Mouse (Mus musculus) frontal cortex, adult 2 months (tissue): ENCODE measurements at regions not wholly inside any gene's neighbourhood (a gene's known extent, or its start where the extent isn't known, plus 50 kb on each side); places are given as distances from the start of the nearest gene placed in this dataset.

ENCODE experiments used
- DNase-seq, 2 experiments: peaks; one replicate each; pipeline ENCODE4 v3.0.0; 2022; ENCODE audit warnings: low spot score in 1 of 2; ENCODE audit errors: extremely low spot score in 1 of 2

DNA sequence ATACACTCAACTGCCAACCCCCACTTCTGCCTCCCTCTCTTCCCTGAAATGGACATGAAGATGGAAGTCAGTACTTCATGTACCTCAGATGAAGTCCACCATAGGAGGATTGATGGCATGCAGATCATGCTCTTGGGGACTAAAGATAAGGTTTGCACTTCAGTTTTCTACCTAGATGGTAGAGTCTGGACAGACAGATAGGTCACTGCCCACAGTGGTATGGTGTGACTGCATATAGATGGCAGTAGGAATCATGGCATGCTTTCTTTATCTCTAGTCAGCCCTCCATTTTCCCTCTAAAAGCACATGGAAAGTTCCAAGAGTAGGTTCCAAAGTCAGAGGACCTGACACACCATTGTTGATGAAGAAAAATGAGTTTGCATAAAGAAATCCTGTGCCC, 145.6 kb upstream of the Mocs2 start:
- DNase-seq, result no peak

DNA sequence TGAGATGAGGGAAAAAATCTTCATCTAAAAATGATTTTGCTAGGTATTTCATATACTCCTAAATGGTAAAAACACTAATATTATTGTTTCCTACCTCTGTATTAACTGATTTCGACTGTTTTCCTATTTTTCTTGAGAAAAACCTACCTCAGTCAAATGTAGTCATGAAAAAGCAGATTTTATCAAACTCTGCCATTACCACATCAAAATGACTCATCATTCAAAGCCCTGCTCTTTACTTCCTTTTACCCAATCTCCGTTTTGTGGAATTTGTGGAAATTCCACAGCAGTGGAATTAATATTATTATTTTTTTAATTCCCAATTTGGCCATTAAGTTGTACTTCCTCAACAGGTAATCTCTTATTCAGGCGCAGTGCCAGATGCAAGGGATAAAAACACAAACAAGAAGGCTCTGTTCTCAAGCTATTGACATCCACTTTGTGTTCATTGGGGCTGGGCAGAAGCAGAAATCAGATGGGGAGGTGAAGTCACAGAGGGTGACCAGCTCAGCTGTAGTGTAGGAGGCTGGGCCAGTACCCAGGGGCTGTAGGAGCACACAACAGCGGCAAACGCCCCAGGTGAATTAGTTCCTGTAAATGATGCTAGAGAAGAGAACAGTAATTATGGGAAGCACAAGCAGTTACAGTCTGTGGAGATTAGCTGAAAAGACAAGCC, 138.2 kb upstream of the Mocs2 start:
- no peak for DNase-seq

DNA sequence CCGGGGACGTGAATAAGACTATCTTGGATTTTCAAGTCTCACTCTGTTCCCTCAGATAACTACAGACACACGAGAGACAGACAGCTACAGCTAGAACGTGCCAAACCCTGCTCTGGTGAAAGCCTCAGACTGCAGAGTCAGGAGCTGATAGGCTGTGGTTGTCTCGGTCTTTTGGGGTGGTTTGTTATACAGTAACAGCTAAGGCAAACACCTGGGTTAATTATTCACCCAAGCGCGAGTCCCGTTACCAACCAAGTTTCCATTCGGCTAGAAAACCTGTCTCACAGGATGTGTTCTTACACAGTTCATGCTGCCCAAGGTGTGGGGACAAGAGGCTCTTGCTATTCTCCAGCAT, 137.7 kb upstream of the Mocs2 start:
- DNase-seq, result no peak

DNA sequence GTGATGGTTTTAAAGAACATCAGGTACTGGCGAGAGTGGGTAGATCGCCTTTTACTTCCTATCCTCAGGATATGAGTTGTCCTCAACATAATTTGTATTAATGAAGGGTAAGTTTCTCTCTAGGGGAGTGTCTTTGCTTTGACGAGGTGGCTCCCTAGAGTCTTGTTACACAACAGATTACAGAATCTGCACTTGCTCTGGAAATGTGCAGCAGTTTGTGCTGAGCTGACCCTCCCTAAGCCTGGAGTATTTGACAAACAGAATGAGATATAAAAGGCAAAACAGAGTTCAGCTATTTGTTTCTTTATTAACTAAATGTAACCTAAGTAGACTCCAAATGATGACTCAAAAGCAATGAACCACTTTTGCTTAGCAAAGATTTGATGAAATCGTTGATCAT, 136.8 kb upstream of the Mocs2 start:
- no peak for DNase-seq

DNA sequence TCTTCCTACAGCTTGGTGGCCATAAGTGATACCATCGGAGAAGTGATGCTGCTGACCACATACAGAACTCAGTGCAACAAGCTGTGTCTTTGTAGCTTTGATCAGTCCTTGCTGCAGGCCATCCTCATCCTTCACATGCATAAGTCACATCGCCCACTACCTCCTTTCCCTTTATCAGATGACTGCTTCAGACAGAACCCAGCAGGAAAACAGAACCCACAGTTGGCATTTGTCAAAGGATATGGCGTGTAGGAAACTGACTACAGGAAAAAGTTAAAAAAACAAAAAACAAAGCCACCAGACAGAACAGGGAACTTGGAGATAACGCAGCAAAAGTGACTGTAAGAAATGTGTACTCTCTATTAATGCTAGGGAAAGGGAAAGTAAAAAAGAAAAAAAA, 136.1 kb upstream of the Mocs2 start:
- no peak for DNase-seq

DNA sequence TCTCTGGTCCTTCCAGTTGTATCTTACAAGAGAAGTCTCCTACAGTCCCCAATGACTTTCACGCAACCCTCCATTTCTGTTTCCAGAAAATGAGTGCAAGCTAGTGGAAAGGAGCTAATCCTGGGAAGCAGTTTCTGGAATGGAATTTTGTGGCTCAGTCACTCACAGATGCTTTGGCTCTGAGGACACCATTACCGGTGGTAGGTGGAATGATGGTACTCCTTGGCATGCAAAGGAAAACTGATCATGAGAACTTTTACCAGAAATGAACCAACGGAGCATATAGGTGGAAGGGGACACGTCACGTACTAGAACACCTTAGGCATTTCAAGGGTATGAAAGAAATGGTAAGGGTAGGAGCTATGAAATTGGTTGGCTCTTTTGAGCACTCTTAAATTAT, 135.1 kb upstream of the Mocs2 start:
- DNase-seq, result no peak

DNA sequence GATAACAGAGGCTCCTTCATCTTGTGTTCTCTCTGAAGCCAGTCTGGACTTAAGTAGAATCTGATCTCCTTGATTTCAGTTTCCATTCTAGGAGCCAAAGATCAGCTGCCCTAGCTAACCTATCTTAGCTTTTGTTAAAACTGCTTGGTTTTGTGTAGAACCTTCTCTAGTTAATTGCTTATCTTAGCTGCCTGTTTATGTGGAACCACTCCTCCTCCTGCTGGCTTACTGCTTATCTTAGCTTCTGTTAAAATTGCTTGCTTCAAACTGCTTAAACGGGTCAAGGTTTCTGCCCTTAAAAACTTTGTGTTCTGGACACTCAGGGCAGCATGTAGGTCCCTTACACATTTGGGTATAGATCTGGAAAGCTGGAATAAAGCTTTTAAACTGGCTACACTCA, 133.7 kb upstream of the Mocs2 start:
- no peak for DNase-seq

DNA sequence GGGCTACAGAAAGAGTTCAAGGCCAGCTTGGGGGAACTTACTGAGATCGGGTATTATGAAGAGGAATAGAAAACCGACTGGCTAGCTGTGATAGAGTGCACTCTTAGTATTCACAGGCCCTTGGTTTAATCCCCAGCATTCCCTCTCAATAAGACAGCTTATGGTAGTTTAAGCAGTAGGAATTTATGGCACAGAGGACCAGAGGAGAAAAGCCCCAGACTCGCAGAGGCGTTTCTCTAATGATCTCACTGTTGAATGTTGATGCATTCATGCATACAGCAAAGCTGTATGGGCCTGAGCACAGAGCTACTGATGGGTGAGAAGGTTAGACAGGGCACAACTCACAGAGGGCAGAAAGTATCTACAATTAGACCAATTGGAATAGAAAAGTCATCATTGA, 132.7 kb upstream of the Mocs2 start:
- DNase-seq, result no peak

DNA sequence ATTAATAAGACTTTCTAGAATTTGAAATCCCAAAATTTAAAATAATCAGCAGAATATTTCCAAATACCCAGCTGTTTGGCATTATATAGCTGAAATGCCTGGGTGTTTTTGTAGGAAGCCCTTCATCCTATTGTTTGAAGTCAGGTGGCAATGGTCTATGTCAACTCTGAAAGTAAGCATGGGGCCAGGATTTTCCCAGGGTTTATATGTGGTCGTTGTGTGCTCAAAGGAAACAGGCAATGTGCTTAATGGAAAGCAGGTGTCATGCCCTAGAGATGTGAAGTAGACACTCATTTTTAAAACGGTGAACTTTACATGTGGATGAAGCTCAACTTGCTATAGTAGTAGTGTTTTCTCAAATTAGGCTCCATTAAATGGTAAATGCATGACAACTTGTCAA, 105.4 kb upstream of the Mocs2 start:
- no peak for DNase-seq

DNA sequence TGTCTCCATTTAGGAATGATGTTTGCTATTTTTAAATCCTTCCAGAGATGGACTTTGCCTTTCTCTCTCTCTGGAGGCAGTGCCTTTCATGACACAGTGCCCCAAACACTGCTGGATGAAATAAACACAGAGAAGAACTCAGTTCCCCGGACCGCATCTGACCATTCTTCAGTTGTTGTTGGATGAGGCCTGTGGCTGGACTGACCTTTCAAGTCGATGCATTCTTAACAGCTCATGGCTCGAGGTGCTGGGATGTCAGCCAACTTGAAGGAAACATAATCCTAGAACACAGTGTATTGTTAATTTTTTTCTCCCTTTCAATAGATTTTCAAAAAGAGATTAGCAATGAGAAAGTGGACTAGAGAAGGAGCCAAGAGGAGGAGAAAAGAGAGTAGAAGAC, 98.3 kb upstream of the Mocs2 start:
- DNase-seq, result no peak

DNA sequence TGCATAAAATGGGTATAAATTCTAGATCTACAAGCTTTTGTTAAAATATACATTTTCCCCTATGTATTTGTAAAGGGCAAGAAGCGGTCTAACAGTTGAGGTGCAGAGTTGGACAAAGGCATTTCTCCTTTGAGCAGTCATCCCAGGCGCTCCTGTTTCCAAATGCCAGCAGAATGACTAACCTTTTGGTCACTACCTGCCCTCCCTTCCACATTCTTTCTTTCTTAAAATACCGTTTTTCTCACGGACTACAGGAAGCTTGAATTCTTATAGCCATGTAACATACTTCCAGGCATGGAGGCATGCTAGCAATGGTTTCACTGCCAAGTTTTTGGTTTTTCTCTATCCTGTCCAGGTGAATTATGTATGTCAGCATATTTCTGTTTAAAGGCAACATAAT, 91.2 kb upstream of the Mocs2 start:
- no peak for DNase-seq

DNA sequence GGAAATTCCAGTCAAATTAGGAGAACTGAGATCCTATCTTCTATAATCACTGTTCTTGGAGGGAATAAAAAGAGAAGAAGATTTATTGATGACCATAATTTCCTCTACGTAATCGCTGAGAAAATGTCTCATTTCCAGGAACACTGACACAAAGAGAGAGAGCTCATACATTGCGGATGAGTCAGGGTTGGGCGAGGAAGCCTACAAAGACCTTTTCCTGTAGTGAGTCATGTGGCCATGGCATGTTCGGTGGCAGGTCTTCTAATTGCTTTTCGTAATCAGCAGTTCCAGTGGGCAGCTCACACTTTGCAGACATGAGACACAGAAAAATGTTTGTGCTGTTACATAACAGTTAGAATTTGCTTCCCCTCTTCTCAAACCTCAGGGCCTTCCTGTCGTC, 83.0 kb upstream of the Mocs2 start:
- DNase-seq, result no peak

DNA sequence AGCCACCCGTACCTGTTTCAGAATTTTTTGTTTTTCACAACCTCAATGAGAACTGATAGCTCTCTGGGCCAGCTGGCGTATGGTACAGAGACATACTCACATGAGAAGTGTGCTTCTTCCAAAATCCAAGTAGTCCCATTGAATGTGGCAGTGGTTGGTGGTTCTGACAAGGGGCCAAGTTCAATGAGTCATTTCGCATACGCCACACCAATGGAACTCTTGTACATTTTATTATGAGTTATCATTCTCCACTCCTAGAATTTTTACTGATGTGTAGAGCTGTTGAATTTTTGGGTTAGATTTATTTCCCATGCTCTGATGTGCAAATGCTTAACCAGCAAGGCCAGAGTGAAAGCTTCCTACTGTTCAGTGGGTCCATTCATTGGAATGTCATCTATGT, 82.0 kb upstream of the Mocs2 start:
- DNase-seq, result no peak

DNA sequence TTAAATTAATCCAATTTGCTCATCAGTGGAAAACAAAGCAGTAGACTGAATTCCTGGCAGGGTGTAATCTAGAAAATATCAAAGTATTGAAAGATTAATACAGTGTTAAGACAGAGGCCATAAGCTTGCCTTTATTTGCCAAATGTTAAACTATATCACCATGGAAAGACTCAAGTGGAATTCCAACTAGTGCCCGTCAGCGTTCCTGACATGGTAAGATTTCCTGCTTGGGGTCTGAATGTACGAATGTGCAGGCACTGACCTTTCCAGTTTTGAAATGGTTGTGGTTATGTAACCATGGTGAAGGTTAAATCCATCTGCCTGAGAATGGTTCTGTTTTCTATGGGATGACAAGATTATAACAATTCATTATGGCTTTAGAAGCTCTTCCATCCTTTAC, 75.5 kb upstream of the Mocs2 start:
- no peak for DNase-seq

DNA sequence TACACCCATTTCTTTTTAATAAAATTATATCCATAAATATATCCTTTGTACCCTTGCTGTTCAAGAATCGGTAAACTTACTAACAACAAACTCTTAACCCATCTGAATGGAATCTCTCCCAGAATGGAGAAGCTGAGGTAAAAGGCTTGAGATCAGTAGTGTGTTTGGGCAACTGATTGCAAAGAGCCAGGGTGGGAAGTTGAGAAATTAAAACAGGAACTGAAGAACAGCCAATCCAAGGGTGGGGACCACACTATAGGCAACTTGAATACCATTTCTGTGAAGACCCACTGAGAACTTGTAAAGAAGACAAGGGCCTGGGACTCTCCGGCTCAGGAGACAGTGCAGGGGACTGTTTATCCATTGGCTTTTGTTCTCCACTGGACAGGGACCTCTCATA, 72.2 kb upstream of the Mocs2 start:
- DNase-seq, result no peak

DNA sequence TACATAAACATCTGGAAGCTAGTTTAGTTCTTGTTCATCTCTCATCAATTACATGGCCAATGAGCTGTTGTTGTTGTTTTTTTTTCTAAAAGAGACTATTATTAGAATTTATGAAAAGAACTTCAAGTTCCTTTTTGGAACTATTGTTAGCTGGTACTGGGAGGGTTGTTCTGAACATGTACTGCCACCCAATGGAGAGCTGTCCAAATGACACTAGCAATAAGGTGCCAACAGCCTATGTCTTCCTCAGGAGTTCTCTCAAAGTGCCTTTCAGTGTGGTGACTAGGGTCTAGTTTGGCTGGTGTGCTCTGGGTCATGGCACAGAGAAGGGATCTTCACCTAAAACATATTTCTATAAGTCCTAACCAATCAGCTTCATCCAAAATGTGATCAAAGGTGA, 60.6 kb upstream of the Mocs2 start:
- peak; percentile 2 to 58 for DNase-seq

DNA sequence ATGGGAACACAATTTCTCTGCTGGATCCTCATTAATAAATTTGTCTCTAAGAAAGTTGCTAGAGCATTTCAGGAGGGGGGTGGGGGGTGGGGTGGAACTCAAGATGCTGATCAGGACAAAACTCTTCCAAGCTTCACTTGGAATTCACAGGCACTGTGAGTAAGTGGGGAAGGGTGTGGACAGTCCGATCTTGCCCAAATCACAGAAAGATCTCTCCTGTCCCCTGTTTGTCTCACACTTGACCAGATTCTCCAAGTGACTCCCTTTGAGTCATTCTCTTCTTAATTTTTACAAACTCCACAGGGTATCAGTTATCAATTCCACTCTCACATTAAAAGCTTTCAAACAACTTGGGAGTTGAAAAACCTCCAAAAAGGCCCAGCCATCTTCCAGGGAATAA, 58.1 kb upstream of the Mocs2 start:
- no peak for DNase-seq

DNA sequence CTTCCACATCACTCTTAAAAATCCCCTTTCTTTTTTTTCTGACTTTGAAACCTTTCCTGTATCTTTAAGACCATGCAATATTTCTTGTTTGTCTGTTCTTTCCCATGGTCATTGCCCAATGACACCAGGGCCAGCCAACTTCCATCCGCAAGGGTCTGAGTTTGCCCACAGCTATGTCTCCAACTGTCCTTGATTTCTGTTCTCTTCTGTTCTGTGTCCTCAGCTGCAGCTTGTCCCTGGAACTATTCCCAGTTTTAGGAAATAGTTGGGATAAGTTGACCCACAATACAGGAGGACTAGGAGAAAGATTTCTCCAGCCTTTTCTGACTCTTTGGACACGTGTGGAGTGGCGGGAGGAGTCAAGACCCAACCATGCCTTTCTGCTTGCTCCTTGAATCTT, 57.1 kb upstream of the Mocs2 start:
- DNase-seq, result no peak
